Mouse (Mus musculus): Measurements from ENCODE around the gene Epn1.

- no peak for TF ChIP-seq POLR2A (IDR thresholded peaks at IDR 0.05; ENCODE audit: borderline replicate concordance, extremely low read depth, low read depth, low read length)
- TF ChIP-seq CTCF (IDR thresholded peaks at IDR 0.05; ENCODE audit: insufficient read depth, low read length): no peak
Measured at GRCm38 (mm10) chr7:5056651-5057263, 23.3 kb upstream of the Epn1 start.

Measured in lung, adult 2 months (tissue).